Mouse (Mus musculus): ENCODE data around the gene Rac1. TPM values are rescaled to one million over a fixed set of nuclear protein-coding genes. Genes with fewer than 3 reads are reported as not detected.

Rac1 gene
- polyA plus RNA-seq, 1 experiment from 2014 or later = 285 TPM

GRCm38 (mm10) chr5:143463671-143464070, 64.2 kb downstream of the Rac1 start:
- H3K36me3 ChIP-seq (ENCODE audit: control insufficient read depth, insufficient read depth, low read length) = peaks cover 7% of the 10 kb centered on the region; the same call in 1 of the 2 replicates
- H3K4me1 ChIP-seq (ENCODE audit: control insufficient read depth, insufficient read depth, low read depth, low read length) = peaks cover 15% of the 10 kb centered on the region
- 77% methylated on average over 11 of the region's 11 CpGs for WGBS
- peak overlapping the region; percentile 82 for H3K9ac ChIP-seq (ENCODE audit: low read depth, low read length)
- ATAC-seq = no peak
- peak overlapping the region; percentile 85 for H3K4me3 ChIP-seq (ENCODE audit: low read length)
- peak overlapping the region; percentile 83 for H3K4me2 ChIP-seq (ENCODE audit: low read length)
- H3K27ac ChIP-seq (ENCODE audit: low read depth, low read length) = no peak overlapping the region; the same call in 1 of the 2 replicates
- H3K9me3 ChIP-seq (ENCODE audit: control insufficient read depth, low read length) = no peaks in the 10 kb centered on the region
- no peaks in the 10 kb centered on the region for H3K27me3 ChIP-seq (replicated peaks; ENCODE audit: control insufficient read depth, insufficient read depth, low read length)

Other genes with a start within 250 kb of the Rac1 start
- gene Zfp853, start 234.4 kb downstream of the Rac1 start, polyA plus RNA-seq (2015; fragmentation: Nextera tagmentation; extraction: Ambion mirVana) = 0.16 and 0.31 TPM in 2 replicates
- 24.9 and 28.2 TPM in 2 replicates for gene E130309D02Rik, start 212.7 kb downstream of the Rac1 start, polyA plus RNA-seq (2015; fragmentation: Nextera tagmentation; extraction: Ambion mirVana)
- 75.9 and 77.0 TPM in 2 replicates for gene Zdhhc4, start 198.8 kb downstream of the Rac1 start, polyA plus RNA-seq (2015; fragmentation: Nextera tagmentation; extraction: Ambion mirVana)
- 0.42 and 0.51 TPM in 2 replicates for gene Grid2ip, start 170.7 kb downstream of the Rac1 start, polyA plus RNA-seq (2015; fragmentation: Nextera tagmentation; extraction: Ambion mirVana)
- gene Kdelr2, start 124.2 kb downstream of the Rac1 start, polyA plus RNA-seq (2015; fragmentation: Nextera tagmentation; extraction: Ambion mirVana) = 123 and 138 TPM in 2 replicates
- gene Daglb, start 63.5 kb downstream of the Rac1 start, polyA plus RNA-seq (2015; fragmentation: Nextera tagmentation; extraction: Ambion mirVana) = 21.8 and 23.0 TPM in 2 replicates
- 41.6 and 45.8 TPM in 2 replicates for gene Cyth3, start 94.4 kb upstream of the Rac1 start, polyA plus RNA-seq (2015; fragmentation: Nextera tagmentation; extraction: Ambion mirVana)
- gene Usp42, start 204.2 kb upstream of the Rac1 start, polyA plus RNA-seq (2015; fragmentation: Nextera tagmentation; extraction: Ambion mirVana) = 21.8 and 23.0 TPM in 2 replicates

Data from hindbrain, embryonic 16.5 days (tissue).